Mouse (Mus musculus): ENCODE results near the gene Chgb.

DNA sequence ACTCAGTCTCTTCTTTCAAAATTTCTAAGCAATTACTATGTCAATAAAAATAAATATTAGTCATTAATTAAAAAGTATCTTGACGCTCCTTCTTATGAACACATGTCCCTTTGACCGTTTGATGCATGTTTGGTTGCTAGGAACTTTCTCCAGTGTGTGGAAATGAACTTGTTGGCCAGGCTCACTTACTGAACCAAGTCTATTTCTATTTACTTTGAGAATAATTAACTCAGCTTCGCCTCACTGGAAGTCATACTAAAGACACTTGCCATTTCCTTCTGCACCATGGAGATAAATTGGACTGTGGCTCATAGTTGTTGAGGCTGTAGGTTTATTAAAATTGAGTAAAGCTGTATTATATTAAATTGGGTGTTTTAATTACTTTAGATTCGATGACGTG is 48.1 kb upstream of the Chgb start:
- no peak for TF ChIP-seq CTCF (IDR thresholded peaks at IDR 0.05; ENCODE audit: borderline replicate concordance, insufficient read depth, low read depth, low read length)
- no peak for TF ChIP-seq POLR2A (IDR thresholded peaks at IDR 0.05; ENCODE audit: borderline replicate concordance, insufficient read depth, low read length)

Data from cerebellum, adult 2 months (tissue).